In the genomic region with DNA sequence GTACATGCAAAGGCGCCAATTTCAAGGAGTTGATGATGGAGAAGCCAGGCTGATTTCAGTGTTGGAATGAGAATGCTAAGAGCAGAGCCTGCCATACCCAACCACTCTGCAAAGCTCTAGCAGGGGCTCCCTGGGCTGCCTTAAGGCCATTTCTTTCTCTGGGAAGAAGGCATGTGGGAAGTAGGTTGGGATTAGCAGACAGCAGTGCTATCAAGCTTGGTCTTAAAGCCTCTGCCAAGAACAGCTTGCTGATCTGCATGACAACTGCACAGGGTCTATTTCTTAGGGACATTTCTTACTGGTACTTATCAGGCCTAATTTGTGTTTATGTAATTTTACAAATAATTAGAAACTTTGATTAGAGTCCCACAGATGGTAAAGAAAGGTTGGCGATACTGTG, we compare ENCODE assay signal across 17 mouse cellular contexts.
"Had no signal": no experiment of that assay in that cellular context is flagged by ENCODE, and none has a peak within 500 bp of the region (broad histone marks: within the 10 kb centered on the region; RNA-seq: fewer than 3 reads in every experiment).

No protein-coding gene starts in this region.

- H3K36me3 ChIP-seq: lung, embryonic 15.5 days; midbrain, embryonic 13.5 days; midbrain, embryonic 15.5 days; neural tube, embryonic 12.5 days; stomach, embryonic 15.5 days had no signal

- H3K4me1 ChIP-seq: lung, embryonic 15.5 days; megakaryocyte, embryonic 14.5 days; midbrain, embryonic 13.5 days; midbrain, embryonic 15.5 days; neural tube, embryonic 12.5 days; stomach, embryonic 15.5 days had no signal

- H3K27me3 ChIP-seq: lung, embryonic 15.5 days; megakaryocyte, embryonic 14.5 days; midbrain, embryonic 13.5 days; midbrain, embryonic 15.5 days; neural tube, embryonic 12.5 days; stomach, embryonic 15.5 days had no signal

- H3K4me2 ChIP-seq: lung, embryonic 15.5 days; midbrain, embryonic 11.5 days; midbrain, embryonic 13.5 days; midbrain, embryonic 15.5 days; neural tube, embryonic 12.5 days; stomach, embryonic 15.5 days had no signal

- H3K9me3 ChIP-seq: lung, embryonic 15.5 days; midbrain, embryonic 13.5 days; midbrain, embryonic 15.5 days; neural tube, embryonic 12.5 days; stomach, embryonic 15.5 days had no signal

- H3K4me3 ChIP-seq: lung, embryonic 15.5 days; megakaryocyte, embryonic 14.5 days; midbrain, embryonic 13.5 days; midbrain, embryonic 15.5 days; neural tube, embryonic 12.5 days; stomach, embryonic 15.5 days had no signal

- H3K27ac ChIP-seq: lung, embryonic 15.5 days; macrophage; midbrain, embryonic 13.5 days; midbrain, embryonic 15.5 days; neural tube, embryonic 12.5 days; stomach, embryonic 15.5 days; stomach, postnatal 0 days had no signal

- DNase-seq: lung, adult 2 months; lung, postnatal 14 days; lung, postnatal 36 days; right cerebral cortex, postnatal 14 days; thymus, adult 2 months; thymus, postnatal 25 days; thymus, postnatal 4 days had no signal

- H3K9ac ChIP-seq: lung, embryonic 15.5 days; midbrain, embryonic 13.5 days; midbrain, embryonic 15.5 days; neural tube, embryonic 12.5 days; stomach, embryonic 15.5 days had no signal

- ATAC-seq: lung, postnatal 0 days; midbrain, embryonic 13.5 days; midbrain, embryonic 15.5 days had no signal
